Mouse (Mus musculus): ENCODE data around the gene Cct8.

GRCm38 (mm10) chr16:87527553-87528249, 32.0 kb upstream of the Cct8 start:
- TF ChIP-seq CTCF (IDR thresholded peaks at IDR 0.05; ENCODE audit: insufficient read depth, low read length) (no peak), POLR2A (IDR thresholded peaks at IDR 0.05; ENCODE audit: borderline replicate concordance, extremely low read depth, low read depth, low read length) (no peak)
